Mouse (Mus musculus) neural tube, embryonic 12.5 days (tissue): ENCODE results near the gene G430095P16Rik. TPM values are rescaled to one million over a fixed set of nuclear protein-coding genes. Genes with fewer than 3 reads are reported as not detected.

Experiments
- ATAC-seq: fragments of 200-750 bp; cut with Nextera tagmentation; 2 replicates; pipeline ENCODE4 v1.8.0; 2017; ENCODE audit warnings: low read depth, mild to moderate bottlenecking, moderate TSS enrichment, moderate library complexity; ENCODE audit not compliant: low FRiP score
- H3K27ac ChIP-seq: fragments of 300-500 bp; sonication (generic); 2 replicates; pipeline ENCODE4 v1.5.1; 2016
- H3K27me3 ChIP-seq: fragments of 300-500 bp; sonication (generic); replicated peaks from 2 replicates; pipeline ENCODE4 v1.6.1; 2016; ENCODE audit warnings: mild to moderate bottlenecking
- H3K36me3 ChIP-seq: fragments of 300-500 bp; sonication (generic); 2 replicates; pipeline ENCODE4 v1.6.1; 2016; ENCODE audit warnings: mild to moderate bottlenecking
- H3K4me1 ChIP-seq: fragments of 300-500 bp; sonication (generic); 2 replicates; pipeline ENCODE4 v1.6.1; 2016
- H3K4me2 ChIP-seq: fragments of 300-500 bp; sonication (generic); replicated peaks from 2 replicates; pipeline ENCODE4 v1.6.1; 2016; ENCODE audit warnings: mild to moderate bottlenecking
- H3K4me3 ChIP-seq: fragments of 300-500 bp; sonication (generic); 2 replicates; pipeline ENCODE4 v1.5.1; 2016
- H3K9ac ChIP-seq: fragments of 300-500 bp; sonication (generic); 2 replicates; pipeline ENCODE4 v1.6.1; 2016; ENCODE audit warnings: mild to moderate bottlenecking
- H3K9me3 ChIP-seq: fragments of 300-500 bp; sonication (generic); 2 replicates; pipeline ENCODE4 v1.6.1; 2016; ENCODE audit warnings: mild to moderate bottlenecking
- WGBS: fragments of 180-500 bp; shearing (Covaris S2); methylation state at CpG from one replicate; pipeline ENCODE4 v1.1.7; 2016; 5-methylcytosine and 5-hydroxymethylcytosine counted together
- polyA plus RNA-seq: library from polyadenylated mRNA; unstranded; fragments of >200 nt; fragmentation: Nextera tagmentation; extraction: Ambion mirVana; gene quantifications from 2 replicates; pipeline ENCODE4 v1.2.1, GENCODE M21; 2016

The G430095P16Rik gene
- polyA plus RNA-seq, 1 experiment from 2014 or later: 2.5 TPM

GRCm38 (mm10) chr8:84769324-84769723 is 46.5 kb downstream of the G430095P16Rik start:
- no peak for ATAC-seq
- no peak overlapping the region for H3K4me3 ChIP-seq

GRCm38 (mm10) chr8:84770100-84770953 is 47.5 kb downstream of the G430095P16Rik start:
- H3K9ac ChIP-seq: no peak overlapping the region

More at GRCm38 (mm10) chr8:84769324-84769723, 46.5 kb downstream of the G430095P16Rik start:
- H3K4me1 ChIP-seq: peaks cover 44% of the 10 kb centered on the region
- H3K9me3 ChIP-seq: no peaks in the 10 kb centered on the region
- peaks cover 98% of the 10 kb centered on the region for H3K27me3 ChIP-seq
- H3K9ac ChIP-seq: no peak overlapping the region
- WGBS: 88% methylated on average over 8 of the region's 8 CpGs
- no peaks in the 10 kb centered on the region for H3K36me3 ChIP-seq
- no peak overlapping the region for H3K27ac ChIP-seq
- no peak overlapping the region for H3K4me2 ChIP-seq

GRCm38 (mm10) chr8:84771000-84771687 is 48.3 kb downstream of the G430095P16Rik start:
- 15% methylated on average over 5 of the region's 5 CpGs for WGBS
- peaks cover 98% of the 10 kb centered on the region for H3K27me3 ChIP-seq
- no peaks in the 10 kb centered on the region for H3K9me3 ChIP-seq
- H3K27ac ChIP-seq: no peak overlapping the region
- no peak overlapping the region for H3K4me2 ChIP-seq
- no peaks in the 10 kb centered on the region for H3K36me3 ChIP-seq
- ATAC-seq: no peak
- no peak overlapping the region for H3K4me3 ChIP-seq
- peaks cover 43% of the 10 kb centered on the region for H3K4me1 ChIP-seq
- H3K9ac ChIP-seq: no peak overlapping the region

More at GRCm38 (mm10) chr8:84770100-84770953, 47.5 kb downstream of the G430095P16Rik start:
- H3K36me3 ChIP-seq: no peaks in the 10 kb centered on the region
- WGBS: 24% methylated on average over 12 of the region's 12 CpGs
- H3K4me3 ChIP-seq: no peak overlapping the region
- H3K4me2 ChIP-seq: no peak overlapping the region
- no peak overlapping the region for H3K27ac ChIP-seq
- no peak for ATAC-seq
- H3K4me1 ChIP-seq: peaks cover 44% of the 10 kb centered on the region
- peaks cover 98% of the 10 kb centered on the region for H3K27me3 ChIP-seq
- no peaks in the 10 kb centered on the region for H3K9me3 ChIP-seq

- Histone ChIP-seq H3K4me1 (peaks cover 34% of the 10 kb centered on the region), H3K36me3 (no peaks in the 10 kb centered on the region), H3K4me3 (no peak overlapping the region), H3K9ac (peak overlapping the region; percentile 8; the same call in 1 of the 2 replicates), H3K27ac (no peak overlapping the region), H3K27me3 (peaks cover 97% of the 10 kb centered on the region), H3K4me2 (peak overlapping the region; percentile 34), H3K9me3 (no peaks in the 10 kb centered on the region)
- ATAC-seq: no peak
- WGBS: 4% methylated on average over 34 of the region's 34 CpGs
Observed at GRCm38 (mm10) chr8:84771941-84772378, 49.2 kb downstream of the G430095P16Rik start.

GRCm38 (mm10) chr8:84772628-84773027 is 49.8 kb downstream of the G430095P16Rik start:
- Histone ChIP-seq H3K27me3 (peaks cover 98% of the 10 kb centered on the region), H3K4me1 (peaks cover 34% of the 10 kb centered on the region), H3K9ac (no peak overlapping the region), H3K27ac (no peak overlapping the region), H3K4me2 (no peak overlapping the region), H3K36me3 (no peaks in the 10 kb centered on the region), H3K9me3 (no peaks in the 10 kb centered on the region), H3K4me3 (no peak overlapping the region)
- ATAC-seq: no peak
- WGBS: 4% methylated on average over 3 of the region's 3 CpGs

GRCm38 (mm10) chr8:84773304-84773703 is 50.5 kb downstream of the G430095P16Rik start:
- Histone ChIP-seq H3K9me3 (no peaks in the 10 kb centered on the region), H3K4me2 (peak overlapping the region; percentile 50), H3K4me1 (peaks cover 34% of the 10 kb centered on the region), H3K4me3 (peak overlapping the region; percentile 23; the same call in 1 of the 2 replicates), H3K27ac (no peak overlapping the region), H3K36me3 (no peaks in the 10 kb centered on the region), H3K27me3 (peaks cover 98% of the 10 kb centered on the region), H3K9ac (0 out of 2 replicates have a peak overlapping the region, but pooled peaks have one; percentile 0)
- 3% methylated on average over 9 of the region's 9 CpGs for WGBS
- no peak for ATAC-seq

- peaks cover 37% of the 10 kb centered on the region for H3K4me1 ChIP-seq
- no peak overlapping the region for H3K27ac ChIP-seq
- WGBS: under 1% methylated on average over 18 of the region's 19 CpGs
- H3K9me3 ChIP-seq: no peaks in the 10 kb centered on the region
- H3K27me3 ChIP-seq: peaks cover 98% of the 10 kb centered on the region
- peak; percentile 41; the same call in 1 of the 2 replicates for ATAC-seq
- H3K9ac ChIP-seq: 0 out of 2 replicates have a peak overlapping the region, but pooled peaks have one; percentile 0
- no peaks in the 10 kb centered on the region for H3K36me3 ChIP-seq
- H3K4me2 ChIP-seq: peak overlapping the region; percentile 50
- peak overlapping the region; percentile 23 for H3K4me3 ChIP-seq
Observed at GRCm38 (mm10) chr8:84773833-84774232, 51.0 kb downstream of the G430095P16Rik start.

GRCm38 (mm10) chr8:84774473-84774911 is 51.7 kb downstream of the G430095P16Rik start:
- Histone ChIP-seq H3K27me3 (peaks cover 98% of the 10 kb centered on the region), H3K4me1 (peaks cover 39% of the 10 kb centered on the region), H3K36me3 (no peaks in the 10 kb centered on the region), H3K4me2 (peak overlapping the region; percentile 50), H3K9me3 (no peaks in the 10 kb centered on the region), H3K9ac (no peak overlapping the region), H3K4me3 (no peak overlapping the region), H3K27ac (no peak overlapping the region)
- 0 out of 2 replicates have a peak, but pooled peaks have one; percentile 45 for ATAC-seq
- 3% methylated on average over 10 of the region's 10 CpGs for WGBS

GRCm38 (mm10) chr8:84775105-84775591 is 52.3 kb downstream of the G430095P16Rik start:
- Histone ChIP-seq H3K9me3 (no peaks in the 10 kb centered on the region), H3K36me3 (no peaks in the 10 kb centered on the region), H3K4me2 (peak overlapping the region; percentile 50), H3K27ac (no peak overlapping the region), H3K27me3 (peaks cover 98% of the 10 kb centered on the region), H3K4me1 (peaks cover 46% of the 10 kb centered on the region), H3K4me3 (peak overlapping the region; percentile 1; the same call in 1 of the 2 replicates), H3K9ac (no peak overlapping the region)
- 3% methylated on average over 13 of the region's 13 CpGs for WGBS
- ATAC-seq: peak; percentile 36; the same call in 1 of the 2 replicates

- Histone ChIP-seq H3K4me1 (peaks cover 47% of the 10 kb centered on the region), H3K27ac (no peak overlapping the region), H3K36me3 (no peaks in the 10 kb centered on the region), H3K9ac (no peak overlapping the region), H3K4me2 (peak overlapping the region; percentile 50), H3K27me3 (peaks cover 98% of the 10 kb centered on the region), H3K9me3 (no peaks in the 10 kb centered on the region), H3K4me3 (no peak overlapping the region)
- ATAC-seq: no peak
- 1% methylated on average over 7 of the region's 7 CpGs for WGBS
Observed at GRCm38 (mm10) chr8:84775621-84776113, 52.9 kb downstream of the G430095P16Rik start.
